Mouse (Mus musculus) embryonic facial prominence, embryonic 10.5 days (tissue): ENCODE data around the gene Itprid2. TPM values are rescaled to one million over a fixed set of nuclear protein-coding genes. Genes with fewer than 3 reads are reported as not detected.

Source experiments
- polyA plus RNA-seq: library from polyadenylated mRNA; unstranded; fragments of >200 nt; fragmentation: Nextera tagmentation; extraction: Ambion mirVana; gene quantifications from 2 replicates; pipeline ENCODE4 v1.2.1, GENCODE M21; 2016

Gene Itprid2
- polyA plus RNA-seq, 1 experiment from 2014 or later, result 6.6 TPM

Other genes starting within 250 kb of the Itprid2 start
- 25.1 and 28.7 TPM in 2 replicates for gene Neurod1, start 178.6 kb upstream of the Itprid2 start, polyA plus RNA-seq
- 4.5 and 5.2 TPM in 2 replicates for gene Cerkl, start 178.6 kb upstream of the Itprid2 start, polyA plus RNA-seq
- gene Ppp1r1c, start 72.4 kb downstream of the Itprid2 start, polyA plus RNA-seq, result 9.4 and 16.2 TPM in 2 replicates